Mouse (Mus musculus): ENCODE measurements around the gene Lsm10.
A peak's percentile ranks its signal among the peaks of the same experiment; 100 is the strongest.
"Not testable (repeated sequence)": the region's sequence is repeated elsewhere in the genome, so short reads cannot be mapped to it uniquely, and the experiment has no call there.

Lsm10 gene

GRCm38 (mm10) chr4:126095622-126096430 lies 597 bp upstream of the Lsm10 start:
- DNase-seq (ENCODE audit: low spot score in 2 of 2): not testable (repeated sequence)

- DNase-seq (ENCODE audit: low spot score in 2 of 2): no peak
Observed at GRCm38 (mm10) chr4:126097711-126098253, 1.4 kb downstream of the Lsm10 start.

GRCm38 (mm10) chr4:126099365-126099764 lies 2.9 kb downstream of the Lsm10 start:
- DNase-seq (ENCODE audit: low spot score in 2 of 2): no peak

- no peak for DNase-seq (ENCODE audit: low spot score in 2 of 2)
Observed at GRCm38 (mm10) chr4:126100764-126101163, 4.3 kb downstream of the Lsm10 start.

GRCm38 (mm10) chr4:126102061-126102841 lies 5.8 kb downstream of the Lsm10 start:
- no peak for DNase-seq (ENCODE audit: low spot score in 2 of 2)

- DNase-seq (ENCODE audit: low spot score in 2 of 2): peak; percentile 48 to 57
Observed at GRCm38 (mm10) chr4:126103057-126103581, 6.7 kb downstream of the Lsm10 start.

GRCm38 (mm10) chr4:126103590-126104068 lies 7.2 kb downstream of the Lsm10 start, which contains the start of gene Stk40:
Gene Stk40, plus strand, starts transcription at chr4:126103957.
- peak; percentile 94 to 97 for DNase-seq (ENCODE audit: low spot score in 2 of 2)

- peak; percentile 23 to 39 for DNase-seq (ENCODE audit: low spot score in 2 of 2)
Observed at GRCm38 (mm10) chr4:126104261-126105075, 8.0 kb downstream of the Lsm10 start.

- DNase-seq (ENCODE audit: low spot score in 2 of 2): no peak
Observed at GRCm38 (mm10) chr4:126105131-126105783, 8.8 kb downstream of the Lsm10 start.

GRCm38 (mm10) chr4:126108061-126108740 lies 11.8 kb downstream of the Lsm10 start:
- no peak for DNase-seq (ENCODE audit: low spot score in 2 of 2)

- no peak for DNase-seq (ENCODE audit: low spot score in 2 of 2)
Observed at GRCm38 (mm10) chr4:126109613-126110373, 13.4 kb downstream of the Lsm10 start.

- peak; percentile 70 to 73 for DNase-seq (ENCODE audit: low spot score in 2 of 2)
Observed at GRCm38 (mm10) chr4:126110374-126111152, 14.1 kb downstream of the Lsm10 start.

GRCm38 (mm10) chr4:126111153-126111549 lies 14.7 kb downstream of the Lsm10 start:
- DNase-seq (ENCODE audit: low spot score in 2 of 2): no peak

- DNase-seq (ENCODE audit: low spot score in 2 of 2): no peak
Observed at GRCm38 (mm10) chr4:126113243-126113642, 16.8 kb downstream of the Lsm10 start.

- peak; percentile 53 to 80 for DNase-seq (ENCODE audit: low spot score in 2 of 2)
Observed at GRCm38 (mm10) chr4:126113943-126114342, 17.5 kb downstream of the Lsm10 start.

- DNase-seq (ENCODE audit: low spot score in 2 of 2): no peak
Observed at GRCm38 (mm10) chr4:126115411-126115810, 19.0 kb downstream of the Lsm10 start.

GRCm38 (mm10) chr4:126115871-126116521 lies 19.6 kb downstream of the Lsm10 start:
- DNase-seq (ENCODE audit: low spot score in 2 of 2): no peak

GRCm38 (mm10) chr4:126117116-126117515 lies 20.7 kb downstream of the Lsm10 start:
- no peak for DNase-seq (ENCODE audit: low spot score in 2 of 2)
